Mouse (Mus musculus): ENCODE results near the gene Il2. TPM values are rescaled to one million over a fixed set of nuclear protein-coding genes. Genes with fewer than 3 reads are reported as not detected.
A peak's percentile ranks its signal among the peaks of the same experiment; 100 is the strongest.

Il2 gene
- polyA plus RNA-seq, 2 experiments, result 0.52 to 0.74 TPM

DNA sequence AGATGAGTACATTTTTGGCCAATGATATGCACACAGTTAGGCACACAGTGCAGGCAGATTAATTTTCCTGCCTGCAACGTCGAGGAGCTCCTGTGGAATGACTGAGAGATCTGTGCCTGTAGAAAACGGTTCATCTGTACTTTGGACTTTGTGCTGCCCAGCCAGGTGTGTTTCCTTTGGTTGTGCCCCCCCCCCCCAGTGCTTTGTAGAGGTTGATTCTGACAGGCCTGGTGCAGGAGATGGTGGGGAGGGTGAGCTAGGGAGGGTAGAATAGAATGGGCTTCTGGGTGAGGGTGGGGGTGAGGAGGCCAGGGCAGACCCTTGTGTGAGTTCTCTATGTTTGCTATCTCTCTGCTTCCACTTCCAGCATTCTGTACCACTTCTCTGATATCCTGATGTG is 32.5 kb upstream of the Il2 start:
- H3K36me3 ChIP-seq (ENCODE audit: control insufficient read depth, insufficient read depth, low read length), result no peaks in the 10 kb centered on the region
- 63% methylated on average over 3 of the region's 3 CpGs for WGBS
- DNase-seq (ENCODE audit: low spot score), result no peak
- no peaks in the 10 kb centered on the region for H3K4me1 ChIP-seq (ENCODE audit: control insufficient read depth, insufficient read depth, low read length)
- no peak overlapping the region for H3K9ac ChIP-seq (ENCODE audit: low read depth, low read length, severe bottlenecking)
- no peaks in the 10 kb centered on the region for H3K27me3 ChIP-seq (ENCODE audit: control insufficient read depth, insufficient read depth, low read length)
- no peaks in the 10 kb centered on the region for H3K9me3 ChIP-seq (ENCODE audit: control insufficient read depth, low read length)
- no peak for TF ChIP-seq POLR2A (IDR thresholded peaks at IDR 0.05; ENCODE audit: borderline replicate concordance, extremely low read depth, insufficient read depth, insufficient read length)
- H3K4me3 ChIP-seq (replicated peaks; ENCODE audit: low read length), result no peak overlapping the region
- H3K4me2 ChIP-seq (replicated peaks; ENCODE audit: low read depth, low read length, severe bottlenecking), result no peak overlapping the region
- no peak for ATAC-seq (ENCODE audit: low FRiP score, low read depth)
- H3K27ac ChIP-seq (replicated peaks; ENCODE audit: low read depth, low read length), result no peak overlapping the region

DNA sequence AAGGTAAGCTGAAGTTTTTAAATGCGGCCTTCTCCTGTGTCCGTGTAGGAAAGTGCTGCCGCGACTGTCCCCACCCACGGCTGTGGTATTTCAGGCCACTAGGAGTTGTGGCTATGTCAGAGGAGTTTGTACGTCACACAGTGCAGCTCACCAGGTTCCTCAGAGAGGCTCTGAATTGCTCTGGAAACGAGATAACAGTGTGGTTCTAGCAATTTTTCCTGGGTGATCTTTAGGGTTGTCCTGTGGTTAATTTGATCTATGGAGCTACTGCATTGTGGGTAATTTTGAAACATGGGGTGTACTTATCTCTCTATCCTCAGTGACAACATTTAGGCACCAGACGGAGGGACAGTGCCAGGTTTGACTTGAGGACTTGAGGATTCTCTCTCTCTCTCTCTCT is 31.3 kb upstream of the Il2 start:
- no peak for TF ChIP-seq POLR2A (IDR thresholded peaks at IDR 0.05; ENCODE audit: borderline replicate concordance, extremely low read depth, insufficient read depth, insufficient read length)
- Histone ChIP-seq H3K36me3 (ENCODE audit: control insufficient read depth, insufficient read depth, low read length) (no peaks in the 10 kb centered on the region), H3K9me3 (ENCODE audit: control insufficient read depth, low read length) (no peaks in the 10 kb centered on the region), H3K4me1 (ENCODE audit: control insufficient read depth, insufficient read depth, low read length) (no peaks in the 10 kb centered on the region), H3K27ac (replicated peaks; ENCODE audit: low read depth, low read length) (no peak overlapping the region), H3K9ac (ENCODE audit: low read depth, low read length, severe bottlenecking) (no peak overlapping the region), H3K27me3 (ENCODE audit: control insufficient read depth, insufficient read depth, low read length) (no peaks in the 10 kb centered on the region), H3K4me2 (replicated peaks; ENCODE audit: low read depth, low read length, severe bottlenecking) (no peak overlapping the region), H3K4me3 (replicated peaks; ENCODE audit: low read length) (no peak overlapping the region)
- no peak for DNase-seq (ENCODE audit: low spot score)
- no peak for ATAC-seq (ENCODE audit: low FRiP score, low read depth)
- WGBS, result 75% methylated on average over 8 of the region's 8 CpGs

DNA sequence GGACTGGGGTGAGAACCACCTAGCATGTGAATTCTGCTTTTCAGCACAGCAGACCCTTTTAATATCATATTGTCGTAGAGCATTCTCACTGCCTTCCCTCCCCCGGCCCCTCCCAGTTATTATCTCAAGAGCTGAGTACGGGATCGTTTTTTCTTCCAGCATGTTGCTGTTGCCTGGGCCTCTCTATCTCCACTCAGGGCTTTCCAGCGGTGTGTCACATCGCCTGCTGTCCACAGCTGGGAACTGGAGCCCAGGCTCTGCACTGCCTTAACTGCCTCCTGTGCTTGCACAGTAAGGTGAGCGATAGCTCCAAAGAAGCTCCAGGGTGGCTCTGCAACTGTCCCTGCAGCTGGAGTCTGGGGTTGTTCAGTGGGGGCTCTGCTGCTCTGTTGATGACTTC is 28.6 kb upstream of the Il2 start:
- H3K4me2 ChIP-seq (replicated peaks; ENCODE audit: low read depth, low read length, severe bottlenecking), result no peak overlapping the region
- no peak overlapping the region for H3K4me3 ChIP-seq (replicated peaks; ENCODE audit: low read length)
- DNase-seq (ENCODE audit: low spot score) (no peak), ATAC-seq (ENCODE audit: low FRiP score, low read depth) (no peak)
- H3K36me3 ChIP-seq (ENCODE audit: control insufficient read depth, insufficient read depth, low read length), result no peaks in the 10 kb centered on the region
- no peaks in the 10 kb centered on the region for H3K4me1 ChIP-seq (ENCODE audit: control insufficient read depth, insufficient read depth, low read length)
- H3K9me3 ChIP-seq (ENCODE audit: control insufficient read depth, low read length), result no peaks in the 10 kb centered on the region
- WGBS, result 82% methylated on average over 7 of the region's 7 CpGs
- H3K27me3 ChIP-seq (ENCODE audit: control insufficient read depth, insufficient read depth, low read length), result no peaks in the 10 kb centered on the region
- no peak overlapping the region for H3K9ac ChIP-seq (ENCODE audit: low read depth, low read length, severe bottlenecking)
- TF ChIP-seq POLR2A (IDR thresholded peaks at IDR 0.05; ENCODE audit: borderline replicate concordance, extremely low read depth, insufficient read depth, insufficient read length), result no peak
- H3K27ac ChIP-seq (replicated peaks; ENCODE audit: low read depth, low read length), result no peak overlapping the region

DNA sequence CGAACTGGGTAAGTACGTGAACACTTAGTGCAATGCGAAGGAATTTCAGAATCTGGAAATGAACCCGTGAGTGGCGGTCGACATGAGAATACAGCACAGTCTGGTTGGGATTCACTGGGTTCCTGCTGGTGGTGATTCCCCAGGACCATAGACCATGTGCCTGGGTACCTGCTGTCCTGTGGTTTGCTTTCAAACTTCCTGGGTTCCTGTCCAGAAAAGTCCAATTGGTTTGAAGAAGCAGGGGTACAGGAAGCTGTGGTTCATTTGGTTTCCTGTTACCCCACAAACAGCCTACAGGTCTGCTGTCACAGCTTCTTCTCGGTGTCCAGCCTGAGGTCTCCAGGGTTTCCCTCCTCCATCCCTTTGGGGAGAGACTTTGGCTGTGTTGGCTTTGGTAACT is 27.2 kb upstream of the Il2 start:
- DNase-seq (ENCODE audit: low spot score), result no peak
- 92% methylated on average over 7 of the region's 7 CpGs for WGBS
- Histone ChIP-seq H3K4me1 (ENCODE audit: control insufficient read depth, insufficient read depth, low read length) (no peaks in the 10 kb centered on the region), H3K4me3 (replicated peaks; ENCODE audit: low read length) (no peak overlapping the region), H3K9me3 (ENCODE audit: control insufficient read depth, low read length) (no peaks in the 10 kb centered on the region), H3K27ac (replicated peaks; ENCODE audit: low read depth, low read length) (no peak overlapping the region), H3K36me3 (ENCODE audit: control insufficient read depth, insufficient read depth, low read length) (no peaks in the 10 kb centered on the region), H3K4me2 (replicated peaks; ENCODE audit: low read depth, low read length, severe bottlenecking) (no peak overlapping the region), H3K27me3 (ENCODE audit: control insufficient read depth, insufficient read depth, low read length) (no peaks in the 10 kb centered on the region), H3K9ac (ENCODE audit: low read depth, low read length, severe bottlenecking) (no peak overlapping the region)
- TF ChIP-seq POLR2A (IDR thresholded peaks at IDR 0.05; ENCODE audit: borderline replicate concordance, extremely low read depth, insufficient read depth, insufficient read length), result no peak
- no peak for ATAC-seq (ENCODE audit: low FRiP score, low read depth)

DNA sequence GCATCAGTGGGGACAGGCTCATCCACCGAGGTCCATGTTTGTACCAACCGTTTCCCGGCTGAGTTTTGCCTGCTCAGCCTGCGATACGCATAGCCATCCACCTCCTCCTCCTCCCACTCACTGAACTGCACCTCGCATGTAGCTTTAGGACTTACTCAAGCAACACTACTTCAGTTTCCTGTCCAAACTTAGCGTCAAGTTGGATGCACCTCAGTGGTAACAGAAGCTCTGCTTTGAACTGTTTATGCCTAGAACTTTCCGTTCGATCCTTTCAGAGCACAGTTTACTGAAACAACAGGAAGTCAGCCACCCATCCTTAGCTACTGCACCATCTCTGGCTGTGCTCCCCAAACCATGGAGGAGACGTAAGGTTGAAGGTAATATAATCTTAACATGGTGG is 26.5 kb upstream of the Il2 start:
- ATAC-seq (ENCODE audit: low FRiP score, low read depth), result no peak
- Histone ChIP-seq H3K4me2 (replicated peaks; ENCODE audit: low read depth, low read length, severe bottlenecking) (no peak overlapping the region), H3K36me3 (ENCODE audit: control insufficient read depth, insufficient read depth, low read length) (no peaks in the 10 kb centered on the region), H3K27me3 (ENCODE audit: control insufficient read depth, insufficient read depth, low read length) (no peaks in the 10 kb centered on the region), H3K27ac (replicated peaks; ENCODE audit: low read depth, low read length) (no peak overlapping the region), H3K9me3 (ENCODE audit: control insufficient read depth, low read length) (no peaks in the 10 kb centered on the region), H3K4me1 (ENCODE audit: control insufficient read depth, insufficient read depth, low read length) (no peaks in the 10 kb centered on the region), H3K4me3 (replicated peaks; ENCODE audit: low read length) (no peak overlapping the region), H3K9ac (ENCODE audit: low read depth, low read length, severe bottlenecking) (no peak overlapping the region)
- 89% methylated on average over 10 of the region's 10 CpGs for WGBS
- DNase-seq (ENCODE audit: low spot score), result no peak
- no peak for TF ChIP-seq POLR2A (IDR thresholded peaks at IDR 0.05; ENCODE audit: borderline replicate concordance, extremely low read depth, insufficient read depth, insufficient read length)

DNA sequence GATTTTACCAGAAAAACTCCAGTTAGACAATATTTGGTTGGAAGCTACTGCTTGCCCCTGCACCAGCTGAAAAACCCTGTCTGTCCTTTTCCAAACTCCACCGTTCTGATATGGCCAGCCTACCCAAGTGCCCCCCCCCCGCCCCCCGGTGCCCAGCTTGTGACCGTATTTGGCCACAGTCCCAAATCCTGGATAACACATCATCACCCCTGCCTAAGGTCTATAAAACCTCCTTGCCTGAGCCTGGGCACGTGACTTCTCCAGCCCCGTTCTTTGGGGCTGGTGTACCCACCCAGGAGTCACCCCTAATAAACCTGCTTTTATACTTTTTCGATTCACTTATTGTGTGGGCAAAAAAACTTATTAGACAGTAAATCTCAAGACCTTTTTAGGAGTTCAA is 21.1 kb upstream of the Il2 start:
- peaks cover 6% of the 10 kb centered on the region for H3K4me1 ChIP-seq (ENCODE audit: control insufficient read depth, insufficient read depth, low read length)
- 0 out of 2 replicates have a peak overlapping the region, but pooled peaks have one; percentile 7 for H3K4me2 ChIP-seq (replicated peaks; ENCODE audit: low read depth, low read length, severe bottlenecking)
- no peak for TF ChIP-seq POLR2A (IDR thresholded peaks at IDR 0.05; ENCODE audit: borderline replicate concordance, extremely low read depth, insufficient read depth, insufficient read length)
- 42% methylated on average over 7 of the region's 7 CpGs for WGBS
- no peaks in the 10 kb centered on the region for H3K9me3 ChIP-seq (ENCODE audit: control insufficient read depth, low read length)
- DNase-seq (ENCODE audit: low spot score), result no peak
- H3K36me3 ChIP-seq (ENCODE audit: control insufficient read depth, insufficient read depth, low read length), result no peaks in the 10 kb centered on the region
- no peak overlapping the region for H3K27ac ChIP-seq (replicated peaks; ENCODE audit: low read depth, low read length)
- no peak; the same call in 1 of the 2 replicates for ATAC-seq (ENCODE audit: low FRiP score, low read depth)
- no peak overlapping the region for H3K4me3 ChIP-seq (replicated peaks; ENCODE audit: low read length)
- H3K9ac ChIP-seq (ENCODE audit: low read depth, low read length, severe bottlenecking), result no peak overlapping the region
- no peaks in the 10 kb centered on the region for H3K27me3 ChIP-seq (ENCODE audit: control insufficient read depth, insufficient read depth, low read length)
